Mouse (Mus musculus): ENCODE data around the gene Il27ra.
A peak's percentile ranks its signal among the peaks of the same experiment; 100 is the strongest.
"Not testable (repeated sequence)": the region's sequence is repeated elsewhere in the genome, so short reads cannot be mapped to it uniquely, and the experiment has no call there.

Il27ra gene

GRCm38 (mm10) chr8:84019738-84020137, 22.7 kb downstream of the Il27ra start:
- no peak for DNase-seq (ENCODE audit: low spot score in 2 of 2)

- DNase-seq (ENCODE audit: low spot score in 2 of 2): no peak
These were observed 26.6 kb downstream of the Il27ra start for GRCm38 (mm10) chr8:84015833-84016232.

- no peak for DNase-seq (ENCODE audit: low spot score in 2 of 2)
These were observed 29.8 kb downstream of the Il27ra start for GRCm38 (mm10) chr8:84012499-84013165.

DNA sequence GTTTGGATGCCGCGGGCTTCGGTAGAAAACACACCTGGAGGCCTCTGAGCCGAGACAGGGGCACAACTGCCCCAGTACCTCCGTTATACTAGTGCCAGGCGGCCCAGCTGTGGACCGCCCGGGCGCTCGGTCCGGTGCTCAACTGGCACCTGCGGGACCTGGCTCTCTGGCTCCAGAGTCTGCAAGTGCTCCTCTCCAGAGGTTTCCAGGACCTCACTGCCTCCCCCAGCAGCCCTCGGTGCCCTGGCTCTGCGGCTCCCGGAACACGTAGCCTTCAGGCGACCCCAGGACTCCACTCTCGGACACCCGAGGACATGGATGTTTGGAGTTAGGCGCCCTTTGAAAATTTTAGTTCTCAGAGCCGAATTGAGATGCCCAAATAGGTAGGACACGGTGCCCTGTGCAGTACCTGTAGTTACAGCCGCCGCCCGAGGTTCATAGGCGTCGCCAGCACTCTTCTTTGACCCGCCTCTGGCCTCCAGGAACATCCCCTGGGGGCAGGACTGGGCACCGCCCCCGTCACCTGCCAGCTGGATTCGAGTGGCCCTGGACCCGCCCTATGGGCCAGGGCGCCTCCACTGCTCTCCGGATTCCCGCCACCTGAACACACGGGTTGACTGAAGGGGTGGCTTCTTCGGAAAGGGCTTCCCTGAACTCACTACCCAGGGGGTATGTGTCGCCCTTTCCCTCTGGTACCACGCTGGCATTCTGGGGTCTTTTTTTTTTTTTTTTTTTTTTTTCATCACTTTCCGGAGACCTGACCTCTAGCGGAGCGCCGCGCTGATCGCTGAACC, 30.5 kb downstream of the Il27ra start, which contains the start of gene 2210011C24Rik:
Gene 2210011C24Rik (minus strand): TSS at position 467 of the 794 bp plus-strand sequence.
- DNase-seq (ENCODE audit: low spot score in 2 of 2): no peak

DNA sequence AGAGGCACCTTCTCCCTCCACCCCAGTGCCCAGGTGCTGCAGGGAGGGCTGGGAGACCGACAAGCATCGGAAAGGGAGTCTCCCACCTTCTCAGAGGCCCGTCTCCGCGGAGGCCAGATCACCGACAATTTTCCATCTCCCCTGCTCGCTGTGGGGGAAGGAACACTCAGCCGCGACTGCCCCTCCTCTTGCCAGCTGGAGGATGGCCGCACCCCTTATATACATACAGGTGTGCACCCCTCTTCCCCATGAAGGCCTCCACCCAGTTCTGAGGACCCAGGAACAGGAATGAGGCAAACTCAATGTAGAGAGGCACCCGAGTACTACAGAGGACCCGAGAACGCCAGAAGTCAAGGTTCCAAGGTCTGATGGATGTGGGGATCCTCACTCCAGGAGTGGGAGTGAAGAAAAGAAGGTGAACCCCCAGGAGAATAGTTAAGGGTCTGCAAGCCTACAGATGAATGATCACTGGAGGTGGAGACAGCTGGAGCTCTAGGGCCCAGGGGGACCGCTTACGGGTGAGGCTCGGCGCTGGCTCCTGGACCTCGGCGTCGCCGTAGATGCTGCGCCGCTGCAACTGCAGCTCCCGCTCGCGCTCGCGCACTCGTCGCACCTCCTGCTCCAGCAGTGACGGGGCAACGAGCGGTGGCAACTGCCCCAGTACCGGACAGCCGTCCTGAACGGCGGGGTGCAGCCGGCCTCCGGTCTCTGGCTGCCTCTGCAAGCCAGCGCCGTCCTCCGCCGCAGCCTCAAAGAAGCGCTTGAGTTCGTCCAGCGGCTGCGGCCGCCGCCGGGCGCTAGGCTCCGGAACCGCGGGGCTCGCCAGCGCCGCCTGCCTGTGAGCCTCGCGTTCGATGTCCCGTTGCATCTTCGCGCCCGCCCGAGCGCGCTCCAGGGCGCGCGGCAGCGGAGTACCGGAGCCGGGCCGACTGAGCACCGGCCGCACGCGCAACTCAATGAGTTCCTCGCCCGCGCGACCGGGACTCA, 31.5 kb downstream of the Il27ra start:
- DNase-seq (ENCODE audit: low spot score in 2 of 2): peak; percentile 48 to 53

DNA sequence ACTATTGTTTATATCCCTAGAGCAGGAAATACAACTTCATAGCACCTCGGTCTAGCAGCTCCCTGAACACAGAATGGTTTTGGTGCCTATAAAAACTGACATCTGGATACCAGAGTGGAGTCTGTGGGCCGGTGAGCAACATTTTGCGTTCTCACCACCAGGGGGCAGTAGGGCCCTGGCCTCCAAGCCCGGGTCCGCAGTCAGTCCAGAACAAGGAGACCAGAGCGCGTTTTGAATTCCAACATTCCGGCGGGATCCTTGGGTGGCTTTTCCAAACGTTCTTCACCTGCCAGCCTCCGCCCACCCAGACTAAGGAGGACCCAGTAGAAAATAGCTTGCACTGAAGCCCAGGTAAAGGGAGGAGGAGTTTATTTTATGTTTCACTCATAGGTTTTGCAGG, 32.5 kb downstream of the Il27ra start:
- DNase-seq (ENCODE audit: low spot score in 2 of 2): peak; percentile 74 to 86

DNA sequence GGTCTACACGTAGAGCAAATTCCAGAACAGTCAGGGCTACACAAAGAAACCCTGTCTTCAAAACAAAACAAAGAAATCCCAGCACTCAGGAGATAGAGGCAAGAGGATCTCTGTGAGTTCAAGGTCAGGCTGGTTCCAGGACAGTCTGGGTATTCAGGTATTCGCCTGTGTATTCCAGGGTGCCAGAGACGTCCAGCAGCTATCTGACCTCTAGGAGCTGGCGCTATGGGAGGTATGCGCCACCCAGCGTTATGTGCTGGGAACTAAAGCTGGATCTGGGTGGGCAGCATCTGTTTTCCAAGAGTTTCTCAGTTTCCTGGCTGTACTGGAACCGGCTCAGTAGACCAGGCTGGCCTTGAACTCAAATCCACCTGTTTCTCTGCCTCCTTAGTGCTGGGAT, 34.0 kb downstream of the Il27ra start:
- DNase-seq (ENCODE audit: low spot score in 2 of 2): no peak

GRCm38 (mm10) chr8:84005502-84005901, 36.9 kb downstream of the Il27ra start:
- DNase-seq (ENCODE audit: low spot score in 2 of 2): not testable (repeated sequence)

DNA sequence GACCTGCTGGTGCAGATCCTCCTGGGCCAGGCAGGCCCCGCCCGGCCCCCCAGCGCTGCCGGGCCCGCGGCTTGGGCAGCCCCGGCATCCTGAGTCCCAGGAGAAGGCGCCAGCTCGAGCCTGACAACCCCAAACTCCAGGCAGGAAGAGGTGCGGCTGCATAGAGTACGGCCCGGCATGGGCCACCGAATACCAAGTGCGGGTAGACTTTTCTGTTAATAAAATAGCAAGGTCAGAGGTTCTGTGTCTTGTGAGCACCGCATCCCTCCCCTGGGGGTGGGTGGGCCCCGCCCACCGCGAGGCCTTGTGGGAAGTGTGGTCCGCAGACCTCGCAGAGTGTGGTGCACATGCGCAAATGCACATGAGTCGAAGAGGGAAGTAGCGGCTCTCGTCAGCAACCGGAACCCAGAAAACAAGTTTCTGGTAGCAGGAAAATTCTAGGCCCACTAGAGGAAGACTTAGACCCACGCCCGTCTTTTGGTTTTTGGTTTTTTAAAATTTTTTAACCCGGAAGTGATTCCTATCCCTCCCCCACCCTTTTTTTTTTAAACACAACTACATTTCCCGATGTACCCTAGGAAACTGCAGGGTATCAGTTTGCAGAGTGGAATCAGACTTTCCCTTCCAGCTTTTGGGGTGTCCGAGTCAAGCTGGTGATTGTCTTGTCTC, 37.7 kb downstream of the Il27ra start:
- DNase-seq (ENCODE audit: low spot score in 2 of 2): peak; percentile 83 to 90

- no peak for DNase-seq (ENCODE audit: low spot score in 2 of 2)
These were observed 38.7 kb downstream of the Il27ra start for GRCm38 (mm10) chr8:84003612-84004246.

- no peak for DNase-seq (ENCODE audit: low spot score in 2 of 2)
These were observed 39.3 kb downstream of the Il27ra start for GRCm38 (mm10) chr8:84002957-84003611.

- no peak for DNase-seq (ENCODE audit: low spot score in 2 of 2)
These were observed 40.9 kb downstream of the Il27ra start, which contains the start of gene 1700067K01Rik for GRCm38 (mm10) chr8:84001281-84002000. 1700067K01Rik (plus strand) TSS chr8:84001502.

DNA sequence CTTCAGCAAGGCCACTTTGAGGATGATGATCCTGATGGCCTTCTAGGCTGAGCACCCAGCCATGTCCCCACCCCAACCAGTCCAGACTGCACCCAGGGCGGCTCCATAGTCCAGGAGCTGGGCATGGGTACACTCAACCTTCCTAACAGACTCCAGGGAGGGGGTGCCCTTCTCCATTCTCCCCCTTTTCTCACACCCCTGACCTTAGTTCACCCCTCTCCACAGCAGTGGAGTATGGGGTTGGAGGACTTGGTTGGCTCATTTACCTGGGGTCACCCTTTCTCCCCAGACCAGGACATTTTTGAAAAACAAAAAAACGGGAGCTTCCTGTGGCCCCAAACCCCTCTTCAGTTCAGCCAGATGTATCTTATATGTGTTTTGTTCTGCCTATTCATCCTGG, 42.6 kb downstream of the Il27ra start:
- DNase-seq (ENCODE audit: low spot score in 2 of 2): no peak

DNA sequence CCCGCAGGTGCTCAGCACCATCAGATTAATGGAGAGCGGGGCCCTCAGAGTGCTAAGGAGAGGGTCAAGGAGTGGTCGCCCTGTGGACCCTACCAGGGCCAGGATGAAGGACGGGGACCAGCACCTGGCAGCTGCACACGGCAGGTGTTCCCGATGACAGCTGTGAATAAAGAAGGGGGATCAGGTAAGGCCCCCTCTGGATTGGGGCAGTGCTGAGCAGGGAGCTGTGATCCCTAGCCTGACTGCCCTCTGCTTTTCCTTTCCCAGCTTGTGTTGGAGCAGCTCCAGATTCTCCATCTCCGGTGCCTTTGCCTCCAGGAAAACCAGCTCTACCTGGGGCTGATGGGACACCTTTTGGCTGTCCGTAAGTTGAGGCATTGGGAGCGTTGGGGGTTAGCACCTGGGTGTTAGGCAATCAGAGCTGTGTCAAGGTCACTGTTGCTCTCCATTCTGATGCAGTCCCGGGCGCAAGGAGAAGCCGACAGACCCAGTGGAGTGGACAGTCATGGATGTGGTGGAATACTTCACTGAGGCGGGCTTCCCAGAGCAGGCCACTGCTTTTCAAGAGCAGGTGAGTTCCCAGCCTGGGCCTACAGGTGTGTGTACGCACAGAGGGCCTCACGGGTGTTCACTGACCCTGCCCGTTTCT, 43.2 kb downstream of the Il27ra start:
- DNase-seq (ENCODE audit: low spot score in 2 of 2): no peak

DNA sequence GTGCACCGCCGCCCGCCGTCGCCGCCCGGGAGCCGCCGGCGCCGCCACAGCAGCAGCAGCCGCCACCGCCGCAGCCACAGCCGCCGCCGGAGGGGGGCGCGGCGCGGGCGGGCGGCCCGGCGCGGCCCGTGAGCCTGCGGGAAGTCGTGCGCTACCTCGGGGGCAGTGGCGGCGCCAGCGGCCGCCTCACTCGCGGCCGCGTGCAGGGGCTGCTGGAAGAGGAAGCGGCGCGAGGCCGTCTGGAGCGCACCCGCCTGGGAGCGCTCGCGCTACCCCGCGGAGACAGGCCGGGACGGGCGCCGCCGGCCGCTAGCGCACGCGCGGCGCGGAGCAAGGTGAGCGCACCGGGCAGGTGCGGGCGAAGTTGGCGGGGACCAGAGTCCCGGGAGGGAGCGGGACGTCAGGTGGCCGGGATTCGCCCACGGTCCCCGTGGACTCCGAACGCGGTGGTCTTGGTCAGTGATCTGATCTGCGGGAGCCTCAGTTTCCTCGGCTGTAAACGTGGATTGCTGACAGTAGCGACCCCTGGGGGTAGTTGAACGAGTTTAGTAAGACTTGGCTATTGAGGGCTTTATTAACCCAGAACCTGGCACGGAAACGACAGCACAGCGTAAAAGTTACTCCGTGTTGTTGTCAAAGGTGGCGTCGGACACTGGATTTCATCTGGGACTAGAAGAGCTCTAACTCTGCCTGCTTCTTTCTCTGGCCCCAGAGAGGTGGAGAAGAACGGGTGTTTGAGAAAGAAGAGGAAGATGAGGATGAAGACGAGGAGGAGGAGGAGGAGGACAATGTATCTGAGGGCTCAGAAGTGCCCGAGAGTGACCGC, 43.9 kb downstream of the Il27ra start:
- DNase-seq (ENCODE audit: low spot score in 2 of 2): no peak

- DNase-seq (ENCODE audit: low spot score in 2 of 2): no peak
These were observed 44.8 kb downstream of the Il27ra start, which contains the start of gene Samd1 for GRCm38 (mm10) chr8:83997511-83998141. Samd1 (plus strand) TSS chr8:83997672.

Data from frontal cortex, postnatal 25 days (tissue).